Mouse (Mus musculus): ENCODE data around the gene Liph. TPM values are rescaled to one million over a fixed set of nuclear protein-coding genes. Genes with fewer than 3 reads are reported as not detected.

The Liph gene
- polyA plus RNA-seq, 1 experiment from 2014 or later = 0.92 TPM

GRCm38 (mm10) chr16:21986191-21986590 lies 9.3 kb downstream of the Liph start:
- Histone ChIP-seq H3K4me2 (ENCODE audit: low read length) (no peak overlapping the region), H3K27me3 (ENCODE audit: control insufficient read depth, insufficient read depth, low read depth, low read length) (no peaks in the 10 kb centered on the region), H3K36me3 (ENCODE audit: control insufficient read depth, insufficient read depth, low read length) (no peaks in the 10 kb centered on the region), H3K9me3 (replicated peaks; ENCODE audit: control insufficient read depth, low read length, poor library complexity, severe bottlenecking) (no peaks in the 10 kb centered on the region), H3K9ac (ENCODE audit: low read depth, low read length) (no peak overlapping the region), H3K4me3 (ENCODE audit: low read depth, low read length) (no peak overlapping the region), H3K4me1 (ENCODE audit: control insufficient read depth, insufficient read depth, low read length) (no peaks in the 10 kb centered on the region), H3K27ac (ENCODE audit: low read length) (no peak overlapping the region)
- 49% methylated on average over 3 of the region's 3 CpGs for WGBS
- ATAC-seq = no peak

GRCm38 (mm10) chr16:21984091-21984490 lies 11.4 kb downstream of the Liph start:
- no peaks in the 10 kb centered on the region for H3K36me3 ChIP-seq (ENCODE audit: control insufficient read depth, insufficient read depth, low read length)
- H3K4me1 ChIP-seq (ENCODE audit: control insufficient read depth, insufficient read depth, low read length) = no peaks in the 10 kb centered on the region
- 88% methylated on average over 12 of the region's 12 CpGs for WGBS
- no peak overlapping the region for H3K4me2 ChIP-seq (ENCODE audit: low read length)
- H3K9ac ChIP-seq (ENCODE audit: low read depth, low read length) = no peak overlapping the region
- no peak overlapping the region for H3K4me3 ChIP-seq (ENCODE audit: low read depth, low read length)
- H3K27ac ChIP-seq (ENCODE audit: low read length) = no peak overlapping the region
- ATAC-seq = no peak
- H3K27me3 ChIP-seq (ENCODE audit: control insufficient read depth, insufficient read depth, low read depth, low read length) = no peaks in the 10 kb centered on the region
- no peaks in the 10 kb centered on the region for H3K9me3 ChIP-seq (replicated peaks; ENCODE audit: control insufficient read depth, low read length, poor library complexity, severe bottlenecking)

DNA sequence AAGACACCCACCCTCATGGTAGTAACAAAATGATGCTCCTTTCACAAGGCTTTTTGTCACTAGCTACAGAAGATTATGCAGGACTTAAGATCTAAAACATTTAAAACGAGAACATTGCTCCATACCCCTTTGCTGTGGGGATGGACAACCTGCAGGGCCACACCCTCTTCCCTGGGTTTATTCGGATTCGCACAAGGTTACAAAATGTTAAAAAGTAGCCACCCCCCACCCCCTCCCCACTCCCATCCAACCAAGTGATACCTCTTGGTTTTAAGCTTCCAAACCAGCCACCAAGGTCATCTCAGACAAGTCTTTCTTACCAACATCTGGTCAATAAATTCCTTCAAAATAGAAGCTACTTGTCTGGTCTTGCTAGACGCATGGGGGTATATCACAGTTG lies 11.9 kb downstream of the Liph start:
- no peak for ATAC-seq
- Histone ChIP-seq H3K27me3 (ENCODE audit: control insufficient read depth, insufficient read depth, low read depth, low read length) (no peaks in the 10 kb centered on the region), H3K36me3 (ENCODE audit: control insufficient read depth, insufficient read depth, low read length) (no peaks in the 10 kb centered on the region), H3K4me2 (ENCODE audit: low read length) (no peak overlapping the region), H3K4me3 (ENCODE audit: low read depth, low read length) (no peak overlapping the region), H3K27ac (ENCODE audit: low read length) (no peak overlapping the region), H3K9me3 (replicated peaks; ENCODE audit: control insufficient read depth, low read length, poor library complexity, severe bottlenecking) (no peaks in the 10 kb centered on the region), H3K4me1 (ENCODE audit: control insufficient read depth, insufficient read depth, low read length) (no peaks in the 10 kb centered on the region), H3K9ac (ENCODE audit: low read depth, low read length) (no peak overlapping the region)
- 90% methylated on average over 4 of the region's 4 CpGs for WGBS

GRCm38 (mm10) chr16:21983146-21983545 lies 12.3 kb downstream of the Liph start:
- 95% methylated on average over 9 of the region's 9 CpGs for WGBS
- Histone ChIP-seq H3K9ac (ENCODE audit: low read depth, low read length) (no peak overlapping the region), H3K36me3 (ENCODE audit: control insufficient read depth, insufficient read depth, low read length) (no peaks in the 10 kb centered on the region), H3K4me2 (ENCODE audit: low read length) (no peak overlapping the region), H3K27ac (ENCODE audit: low read length) (no peak overlapping the region), H3K4me3 (ENCODE audit: low read depth, low read length) (no peak overlapping the region), H3K27me3 (ENCODE audit: control insufficient read depth, insufficient read depth, low read depth, low read length) (no peaks in the 10 kb centered on the region), H3K4me1 (ENCODE audit: control insufficient read depth, insufficient read depth, low read length) (no peaks in the 10 kb centered on the region), H3K9me3 (replicated peaks; ENCODE audit: control insufficient read depth, low read length, poor library complexity, severe bottlenecking) (no peaks in the 10 kb centered on the region)
- no peak for ATAC-seq

GRCm38 (mm10) chr16:21977347-21977746 lies 18.1 kb downstream of the Liph start:
- no peak overlapping the region for H3K27ac ChIP-seq (ENCODE audit: low read length)
- H3K9ac ChIP-seq (ENCODE audit: low read depth, low read length) = no peak overlapping the region
- H3K4me1 ChIP-seq (ENCODE audit: control insufficient read depth, insufficient read depth, low read length) = no peaks in the 10 kb centered on the region
- no peak overlapping the region for H3K4me2 ChIP-seq (ENCODE audit: low read length)
- H3K4me3 ChIP-seq (ENCODE audit: low read depth, low read length) = no peak overlapping the region
- H3K9me3 ChIP-seq (replicated peaks; ENCODE audit: control insufficient read depth, low read length, poor library complexity, severe bottlenecking) = no peaks in the 10 kb centered on the region
- no peaks in the 10 kb centered on the region for H3K36me3 ChIP-seq (ENCODE audit: control insufficient read depth, insufficient read depth, low read length)
- no peak for ATAC-seq
- H3K27me3 ChIP-seq (ENCODE audit: control insufficient read depth, insufficient read depth, low read depth, low read length) = no peaks in the 10 kb centered on the region
- 75% methylated on average over 5 of the region's 5 CpGs for WGBS

- Histone ChIP-seq H3K9me3 (replicated peaks; ENCODE audit: control insufficient read depth, low read length, poor library complexity, severe bottlenecking) (no peaks in the 10 kb centered on the region), H3K4me3 (ENCODE audit: low read depth, low read length) (no peak overlapping the region), H3K9ac (ENCODE audit: low read depth, low read length) (peak overlapping the region; percentile 27; the same call in 1 of the 2 replicates), H3K36me3 (ENCODE audit: control insufficient read depth, insufficient read depth, low read length) (no peaks in the 10 kb centered on the region), H3K4me1 (ENCODE audit: control insufficient read depth, insufficient read depth, low read length) (no peaks in the 10 kb centered on the region), H3K4me2 (ENCODE audit: low read length) (peak overlapping the region; percentile 43), H3K27me3 (ENCODE audit: control insufficient read depth, insufficient read depth, low read depth, low read length) (no peaks in the 10 kb centered on the region), H3K27ac (ENCODE audit: low read length) (no peak overlapping the region)
- ATAC-seq = no peak
- WGBS = under 1% methylated on average over 16 of the region's 16 CpGs
These were observed 19.3 kb downstream of the Liph start for GRCm38 (mm10) chr16:21976203-21976602.

DNA sequence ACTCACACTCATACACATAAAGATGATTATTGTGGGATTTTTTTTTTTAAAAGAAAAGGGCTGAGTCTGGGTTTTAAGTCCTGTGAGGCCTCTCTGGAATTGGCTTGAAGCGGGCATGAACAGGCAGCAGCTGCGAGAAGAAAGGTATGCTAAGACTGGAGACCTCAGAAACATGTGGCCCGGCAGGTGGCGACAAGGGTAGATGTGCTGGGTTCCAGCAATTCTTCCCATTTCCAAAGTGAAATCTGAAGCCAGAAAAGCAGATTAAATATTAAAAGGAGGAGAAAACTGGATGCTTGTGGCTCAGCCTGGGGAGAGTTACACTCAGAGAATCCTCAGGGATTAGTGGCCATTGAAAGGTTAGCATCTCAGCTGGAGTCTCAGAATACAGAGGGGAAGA lies 24.0 kb downstream of the Liph start:
- no peak for ATAC-seq

DNA sequence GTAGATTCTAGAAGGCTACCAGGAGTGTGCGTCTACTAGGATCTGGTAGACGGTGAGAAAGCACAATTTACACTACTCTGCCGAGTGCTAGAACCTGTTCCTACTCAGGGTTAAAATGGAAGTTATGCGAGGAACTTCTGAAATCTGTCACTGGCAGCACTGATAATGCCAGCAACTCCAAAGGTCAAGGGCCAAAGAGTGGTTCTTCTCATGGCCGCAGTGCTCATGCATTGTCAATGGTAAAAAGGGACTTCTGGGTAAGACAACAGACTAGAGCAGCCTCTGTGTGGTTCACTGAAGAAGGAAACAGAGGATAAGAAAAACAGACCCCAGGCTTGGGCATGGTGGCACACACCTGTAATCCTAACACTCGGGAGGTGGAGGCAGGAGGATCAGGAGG lies 24.9 kb downstream of the Liph start:
- 94% methylated on average over 6 of the region's 6 CpGs for WGBS
- H3K27ac ChIP-seq (ENCODE audit: low read length) = no peak overlapping the region

More for the DNA sequence above, 24.0 kb downstream of the Liph start:
- Histone ChIP-seq H3K4me2 (ENCODE audit: low read length) (no peak overlapping the region), H3K4me3 (ENCODE audit: low read depth, low read length) (no peak overlapping the region), H3K27ac (ENCODE audit: low read length) (no peak overlapping the region), H3K36me3 (ENCODE audit: control insufficient read depth, insufficient read depth, low read length) (no peaks in the 10 kb centered on the region), H3K4me1 (ENCODE audit: control insufficient read depth, insufficient read depth, low read length) (no peaks in the 10 kb centered on the region), H3K9me3 (replicated peaks; ENCODE audit: control insufficient read depth, low read length, poor library complexity, severe bottlenecking) (no peaks in the 10 kb centered on the region), H3K27me3 (ENCODE audit: control insufficient read depth, insufficient read depth, low read depth, low read length) (no peaks in the 10 kb centered on the region), H3K9ac (ENCODE audit: low read depth, low read length) (no peak overlapping the region)
- 37% methylated on average over 4 of the region's 4 CpGs for WGBS

GRCm38 (mm10) chr16:21969874-21970273 lies 25.6 kb downstream of the Liph start:
- Histone ChIP-seq H3K4me3 (ENCODE audit: low read depth, low read length) (no peak overlapping the region), H3K4me1 (ENCODE audit: control insufficient read depth, insufficient read depth, low read length) (no peaks in the 10 kb centered on the region), H3K36me3 (ENCODE audit: control insufficient read depth, insufficient read depth, low read length) (no peaks in the 10 kb centered on the region), H3K27me3 (ENCODE audit: control insufficient read depth, insufficient read depth, low read depth, low read length) (no peaks in the 10 kb centered on the region), H3K27ac (ENCODE audit: low read length) (no peak overlapping the region), H3K9me3 (replicated peaks; ENCODE audit: control insufficient read depth, low read length, poor library complexity, severe bottlenecking) (no peaks in the 10 kb centered on the region), H3K9ac (ENCODE audit: low read depth, low read length) (no peak overlapping the region), H3K4me2 (ENCODE audit: low read length) (no peak overlapping the region)
- WGBS = 88% methylated on average over 3 of the region's 5 CpGs
- no peak for ATAC-seq

More for the DNA sequence above, 24.9 kb downstream of the Liph start:
- Histone ChIP-seq H3K4me1 (ENCODE audit: control insufficient read depth, insufficient read depth, low read length) (no peaks in the 10 kb centered on the region), H3K9me3 (replicated peaks; ENCODE audit: control insufficient read depth, low read length, poor library complexity, severe bottlenecking) (no peaks in the 10 kb centered on the region), H3K4me3 (ENCODE audit: low read depth, low read length) (no peak overlapping the region), H3K4me2 (ENCODE audit: low read length) (no peak overlapping the region), H3K27me3 (ENCODE audit: control insufficient read depth, insufficient read depth, low read depth, low read length) (no peaks in the 10 kb centered on the region), H3K36me3 (ENCODE audit: control insufficient read depth, insufficient read depth, low read length) (no peaks in the 10 kb centered on the region), H3K9ac (ENCODE audit: low read depth, low read length) (no peak overlapping the region)
- ATAC-seq = no peak

DNA sequence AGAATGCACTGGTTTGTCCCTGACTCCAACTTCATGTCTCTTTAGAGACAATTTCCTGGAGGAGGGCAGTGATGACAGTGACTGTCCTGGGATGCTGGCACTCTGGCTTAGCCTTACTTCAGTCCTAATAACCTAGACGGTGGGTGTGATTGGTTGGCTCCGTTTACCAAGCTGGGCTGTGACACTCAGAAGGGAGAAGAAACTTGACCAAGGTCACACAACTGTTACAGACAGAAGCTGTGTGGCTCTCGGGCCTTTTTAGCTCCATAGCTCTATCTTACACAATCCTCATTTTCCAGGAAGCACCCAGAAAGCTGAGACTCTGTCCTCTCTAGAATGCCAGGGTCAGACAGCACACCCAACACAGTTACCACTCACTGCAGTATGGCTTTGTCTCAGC lies 29.9 kb downstream of the Liph start:
- Histone ChIP-seq H3K9ac (ENCODE audit: low read depth, low read length) (no peak overlapping the region), H3K36me3 (ENCODE audit: control insufficient read depth, insufficient read depth, low read length) (no peaks in the 10 kb centered on the region), H3K27ac (ENCODE audit: low read length) (no peak overlapping the region), H3K4me1 (ENCODE audit: control insufficient read depth, insufficient read depth, low read length) (no peaks in the 10 kb centered on the region), H3K4me3 (ENCODE audit: low read depth, low read length) (no peak overlapping the region), H3K9me3 (replicated peaks; ENCODE audit: control insufficient read depth, low read length, poor library complexity, severe bottlenecking) (no peaks in the 10 kb centered on the region), H3K27me3 (ENCODE audit: control insufficient read depth, insufficient read depth, low read depth, low read length) (no peaks in the 10 kb centered on the region), H3K4me2 (ENCODE audit: low read length) (no peak overlapping the region)
- no peak for ATAC-seq
- 86% methylated on average over 3 of the region's 3 CpGs for WGBS
